Mouse (Mus musculus) heart, embryonic 15.5 days (tissue): ENCODE measurements around the gene Slc6a1. TPM values are rescaled to one million over a fixed set of nuclear protein-coding genes. Genes with fewer than 3 reads are reported as not detected.

ENCODE experiments used
- ATAC-seq: fragments of 200-750 bp; cut with Nextera tagmentation; replicated peaks from 2 replicates; pipeline ENCODE4 v1.8.0; 2017; ENCODE audit warnings: low read depth, moderate TSS enrichment; ENCODE audit not compliant: insufficient number of reproducible peaks, insufficient read depth, low FRiP score
- H3K27ac ChIP-seq: fragments of 300-500 bp; sonication (generic); 2 replicates; pipeline ENCODE4 v1.5.1; 2015; ENCODE audit warnings: mild to moderate bottlenecking, inconsistent platforms
- H3K27me3 ChIP-seq: fragments of 300-500 bp; sonication (generic); 2 replicates; pipeline ENCODE4 v1.6.1; 2015; ENCODE audit warnings: inconsistent platforms
- H3K36me3 ChIP-seq: fragments of 300-500 bp; sonication (generic); 2 replicates; pipeline ENCODE4 v1.6.1; 2015; ENCODE audit warnings: mild to moderate bottlenecking, inconsistent platforms
- H3K4me1 ChIP-seq: fragments of 300-500 bp; sonication (generic); replicated peaks from 2 replicates; pipeline ENCODE4 v1.6.1; 2015; ENCODE audit warnings: inconsistent platforms
- H3K4me2 ChIP-seq: fragments of 300-500 bp; sonication (generic); 2 replicates; pipeline ENCODE4 v1.6.1; 2015; ENCODE audit warnings: inconsistent platforms, mild to moderate bottlenecking, moderate library complexity
- H3K4me3 ChIP-seq: fragments of 300-500 bp; sonication (generic); 2 replicates; pipeline ENCODE4 v1.5.1; 2015; ENCODE audit warnings: mild to moderate bottlenecking, inconsistent platforms
- H3K9ac ChIP-seq: fragments of 300-500 bp; sonication (generic); 2 replicates; pipeline ENCODE4 v1.6.1; 2015; ENCODE audit warnings: mild to moderate bottlenecking, inconsistent platforms
- H3K9me3 ChIP-seq: fragments of 300-500 bp; sonication (generic); replicated peaks from 2 replicates; pipeline ENCODE4 v1.6.1; 2016; ENCODE audit warnings: inconsistent platforms
- WGBS: fragments of 180-500 bp; shearing (Covaris S2); methylation state at CpG from one replicate; pipeline ENCODE4 v1.1.7; 2015; ENCODE audit warnings: mixed read lengths; 5-methylcytosine and 5-hydroxymethylcytosine counted together
- polyA plus RNA-seq: library from polyadenylated mRNA; unstranded; fragments of >200 nt; fragmentation: Nextera tagmentation; extraction: Ambion mirVana; gene quantifications from 2 replicates; pipeline ENCODE4 v1.2.1, GENCODE M21; 2015

Gene Slc6a1
- polyA plus RNA-seq, 1 experiment from 2014 or later = 0.16 TPM

GRCm38 (mm10) chr6:114363740-114364139 lies 81.3 kb downstream of the Slc6a1 start:
- H3K9ac ChIP-seq = no peak overlapping the region
- no peak overlapping the region for H3K4me3 ChIP-seq
- H3K27ac ChIP-seq = no peak overlapping the region
- 0 out of 2 replicates have a peak, but pooled peaks cover under 1% of the 10 kb centered on the region for H3K27me3 ChIP-seq
- no peak for ATAC-seq
- H3K9me3 ChIP-seq = no peaks in the 10 kb centered on the region
- WGBS = 74% methylated on average over 8 of the region's 8 CpGs
- no peaks in the 10 kb centered on the region for H3K4me1 ChIP-seq
- no peak overlapping the region for H3K4me2 ChIP-seq
- H3K36me3 ChIP-seq = no peaks in the 10 kb centered on the region

GRCm38 (mm10) chr6:114364734-114365133 lies 82.3 kb downstream of the Slc6a1 start:
- Histone ChIP-seq H3K9me3 (no peaks in the 10 kb centered on the region), H3K4me1 (no peaks in the 10 kb centered on the region), H3K9ac (no peak overlapping the region), H3K36me3 (no peaks in the 10 kb centered on the region), H3K27ac (no peak overlapping the region), H3K4me2 (no peak overlapping the region), H3K4me3 (no peak overlapping the region), H3K27me3 (0 out of 2 replicates have a peak, but pooled peaks cover 4% of the 10 kb centered on the region)
- 68% methylated on average over 5 of the region's 5 CpGs for WGBS
- no peak for ATAC-seq

DNA sequence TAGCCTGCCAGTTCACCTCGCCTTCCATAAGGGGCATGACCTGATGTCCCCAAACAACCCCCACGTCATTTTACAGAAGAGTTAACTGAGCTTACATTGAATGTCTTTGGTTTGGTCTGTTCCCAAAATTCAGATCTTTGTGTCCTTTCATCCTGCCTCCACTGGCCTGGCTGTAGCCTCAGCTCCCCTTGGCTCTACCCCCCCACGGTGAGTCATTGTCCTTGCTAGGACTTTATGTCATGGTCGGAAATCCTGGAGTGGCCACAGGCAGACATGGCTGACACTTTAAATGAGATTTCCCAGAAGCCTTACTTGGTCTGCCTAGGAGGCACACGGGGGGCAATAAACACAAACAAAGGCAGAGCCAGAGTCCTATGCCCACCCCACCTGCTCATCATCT lies 83.8 kb downstream of the Slc6a1 start:
- no peak for ATAC-seq
- Histone ChIP-seq H3K4me2 (no peak overlapping the region), H3K27ac (no peak overlapping the region), H3K36me3 (no peaks in the 10 kb centered on the region), H3K27me3 (0 out of 2 replicates have a peak, but pooled peaks cover 4% of the 10 kb centered on the region), H3K4me1 (no peaks in the 10 kb centered on the region), H3K9ac (no peak overlapping the region), H3K4me3 (no peak overlapping the region), H3K9me3 (no peaks in the 10 kb centered on the region)
- WGBS = 63% methylated on average over 5 of the region's 5 CpGs

Other genes with a start within 250 kb of the Slc6a1 start
- gene Atp2b2, start 240.0 kb upstream of the Slc6a1 start, polyA plus RNA-seq = 0.09 and 0.36 TPM in 2 replicates
- 0.05 and 0.09 TPM in 2 replicates for gene Slc6a11, start 151.4 kb upstream of the Slc6a1 start, polyA plus RNA-seq
- gene Hrh1, start 115.3 kb downstream of the Slc6a1 start, polyA plus RNA-seq = 0.04 TPM in 1 of 2 replicates, not detected in the other